Mouse (Mus musculus) limb, embryonic 10.5 days (tissue): Measurements from ENCODE around the gene Zbtb44. TPM values are rescaled to one million over a fixed set of nuclear protein-coding genes. Genes with fewer than 3 reads are reported as not detected.

Experiments used
- DNase-seq: peaks from one replicate; pipeline ENCODE4 v3.0.0-alpha.2; 2017; ENCODE audit warnings: low spot score
- H3K27ac ChIP-seq: fragments of 300-500 bp; sonication (generic); 2 replicates; pipeline ENCODE4 v1.5.1; 2016; ENCODE audit warnings: mild to moderate bottlenecking
- H3K27me3 ChIP-seq: fragments of 300-500 bp; sonication (generic); 2 replicates; pipeline ENCODE4 v1.6.1; 2016; ENCODE audit warnings: low read depth, mild to moderate bottlenecking; ENCODE audit not compliant: poor library complexity, severe bottlenecking
- H3K36me3 ChIP-seq: fragments of 300-500 bp; sonication (generic); 2 replicates; pipeline ENCODE4 v1.6.1; 2016; ENCODE audit warnings: mild to moderate bottlenecking, moderate library complexity
- H3K4me1 ChIP-seq: fragments of 300-500 bp; sonication (generic); 2 replicates; pipeline ENCODE4 v1.6.1; 2016
- H3K4me3 ChIP-seq: fragments of 300-500 bp; sonication (generic); 2 replicates; pipeline ENCODE4 v1.5.1; 2016; ENCODE audit warnings: mild to moderate bottlenecking, moderate library complexity
- H3K9me3 ChIP-seq: fragments of 300-500 bp; sonication (generic); replicated peaks from 2 replicates; pipeline ENCODE4 v1.6.1; 2016; ENCODE audit warnings: mild to moderate bottlenecking
- WGBS: fragments of 180-500 bp; shearing (Covaris S2); methylation state at CpG from one replicate; pipeline ENCODE4 v1.1.7; 2016; 5-methylcytosine and 5-hydroxymethylcytosine counted together
- polyA plus RNA-seq: library from polyadenylated mRNA; unstranded; fragments of >200 nt; fragmentation: Nextera tagmentation; extraction: Ambion mirVana; gene quantifications from 2 replicates; pipeline ENCODE4 v1.2.1, GENCODE M21; 2016

The Zbtb44 gene
- polyA plus RNA-seq = 4.8 and 5.6 TPM in 2 replicates

DNA sequence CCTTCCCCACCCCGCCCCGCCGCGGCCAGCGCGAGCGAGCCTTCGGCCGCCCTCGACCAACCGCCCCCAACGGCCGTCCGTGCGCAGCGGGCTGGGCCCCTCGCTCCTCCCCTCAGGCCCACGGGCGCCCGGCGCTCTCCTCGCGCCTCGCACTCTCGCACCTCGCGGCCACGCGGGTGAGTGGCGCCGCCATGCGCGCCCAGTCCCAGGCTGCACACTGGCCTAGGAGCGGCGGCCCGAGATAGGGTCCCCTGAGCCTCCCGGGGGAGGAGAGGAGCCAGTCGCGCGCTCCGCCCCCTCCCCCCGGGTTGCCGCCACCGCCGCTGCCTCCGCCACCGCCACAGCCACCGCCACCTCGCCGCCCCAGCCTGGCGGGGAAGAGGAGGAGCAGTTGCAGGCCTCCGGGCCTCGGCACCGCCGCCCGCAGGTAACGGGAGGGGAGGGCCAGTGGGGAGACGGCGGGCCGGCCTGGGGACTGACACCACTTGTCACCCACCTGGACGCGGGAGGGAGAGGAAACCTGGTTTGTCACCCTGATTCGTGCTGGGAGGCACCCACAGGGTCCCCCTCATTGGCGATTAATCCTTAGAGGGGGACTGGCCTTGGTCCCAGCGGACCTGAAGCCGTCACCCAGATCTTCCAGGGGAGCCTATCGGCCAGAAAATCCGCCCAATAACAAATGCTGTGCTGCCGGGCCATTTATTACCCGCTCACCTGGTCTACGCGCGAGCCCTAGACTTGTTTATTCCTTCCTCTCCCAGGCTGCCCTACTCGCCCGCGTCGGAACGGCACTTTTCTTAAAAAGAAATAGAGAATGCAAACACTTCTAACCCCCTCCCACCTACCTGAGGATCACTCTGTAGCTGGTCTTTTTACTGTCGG, at the start of gene Zbtb44:
Zbtb44 (plus strand) TSS at position 113 of the 882 bp plus-strand sequence.
- peak; percentile 82 for DNase-seq
- Histone ChIP-seq H3K36me3 (peaks cover 13% of the 10 kb centered on the region), H3K27me3 (peaks cover 6% of the 10 kb centered on the region; the same call in 1 of the 2 replicates), H3K27ac (peak within 1 kb of the TSS; percentile 99), H3K4me1 (peaks cover 28% of the 10 kb centered on the region), H3K4me3 (peak within 1 kb of the TSS; percentile 98), H3K9me3 (no peaks in the 10 kb centered on the region)
- WGBS = under 1% methylated on average over 76 of the region's 79 CpGs

DNA sequence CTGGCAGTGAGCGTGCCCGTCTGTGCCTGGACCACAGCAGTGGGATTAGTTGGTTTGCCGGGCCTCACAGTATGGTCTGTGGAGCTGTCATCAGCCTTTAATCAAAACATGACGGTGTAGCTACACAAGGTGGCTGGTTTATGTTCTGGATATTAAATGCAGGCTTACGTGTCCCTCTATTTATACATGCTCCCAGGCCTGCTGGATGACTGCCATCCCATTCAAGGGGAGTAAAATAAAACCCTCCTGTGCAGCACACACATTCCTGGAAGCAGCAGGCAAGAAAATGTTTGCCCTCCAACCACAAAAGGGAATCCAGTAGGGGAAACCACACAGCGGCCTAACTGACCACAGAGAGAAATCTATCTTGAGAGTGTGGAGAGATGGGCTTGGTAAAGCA, 44.7 kb upstream of the Zbtb44 start:
- no peaks in the 10 kb centered on the region for H3K36me3 ChIP-seq
- H3K27ac ChIP-seq = peak overlapping the region; percentile 38; the same call in 1 of the 2 replicates
- peaks cover 14% of the 10 kb centered on the region for H3K4me1 ChIP-seq
- 52% methylated on average over 6 of the region's 6 CpGs for WGBS
- H3K4me3 ChIP-seq = no peak overlapping the region
- H3K9me3 ChIP-seq = no peaks in the 10 kb centered on the region
- no peak for DNase-seq
- H3K27me3 ChIP-seq = no peaks in the 10 kb centered on the region

DNA sequence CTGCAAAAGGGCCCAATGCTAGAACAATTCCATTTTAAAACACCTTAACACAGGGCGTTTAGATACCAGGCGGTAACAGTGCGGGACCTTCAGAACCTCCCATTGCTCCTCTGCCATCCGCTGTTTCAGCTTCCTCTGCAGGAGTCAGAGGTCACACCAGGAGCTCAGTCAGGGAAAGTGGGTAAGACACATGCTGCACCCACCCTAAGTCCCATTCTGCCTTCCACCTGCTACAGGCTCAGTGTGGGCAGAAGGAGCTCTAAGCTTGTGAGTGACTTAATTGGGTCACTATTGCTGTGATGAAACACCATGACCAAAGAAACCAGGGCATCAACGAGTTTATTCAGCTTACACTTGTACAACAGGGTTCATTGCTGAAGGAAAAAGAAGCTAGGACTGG, 37.3 kb upstream of the Zbtb44 start:
- H3K27ac ChIP-seq = no peak overlapping the region
- H3K4me1 ChIP-seq = no peaks in the 10 kb centered on the region
- no peak for DNase-seq
- WGBS = 87% methylated on average over 5 of the region's 5 CpGs
- no peaks in the 10 kb centered on the region for H3K27me3 ChIP-seq
- H3K9me3 ChIP-seq = no peaks in the 10 kb centered on the region
- no peaks in the 10 kb centered on the region for H3K36me3 ChIP-seq
- no peak overlapping the region for H3K4me3 ChIP-seq

DNA sequence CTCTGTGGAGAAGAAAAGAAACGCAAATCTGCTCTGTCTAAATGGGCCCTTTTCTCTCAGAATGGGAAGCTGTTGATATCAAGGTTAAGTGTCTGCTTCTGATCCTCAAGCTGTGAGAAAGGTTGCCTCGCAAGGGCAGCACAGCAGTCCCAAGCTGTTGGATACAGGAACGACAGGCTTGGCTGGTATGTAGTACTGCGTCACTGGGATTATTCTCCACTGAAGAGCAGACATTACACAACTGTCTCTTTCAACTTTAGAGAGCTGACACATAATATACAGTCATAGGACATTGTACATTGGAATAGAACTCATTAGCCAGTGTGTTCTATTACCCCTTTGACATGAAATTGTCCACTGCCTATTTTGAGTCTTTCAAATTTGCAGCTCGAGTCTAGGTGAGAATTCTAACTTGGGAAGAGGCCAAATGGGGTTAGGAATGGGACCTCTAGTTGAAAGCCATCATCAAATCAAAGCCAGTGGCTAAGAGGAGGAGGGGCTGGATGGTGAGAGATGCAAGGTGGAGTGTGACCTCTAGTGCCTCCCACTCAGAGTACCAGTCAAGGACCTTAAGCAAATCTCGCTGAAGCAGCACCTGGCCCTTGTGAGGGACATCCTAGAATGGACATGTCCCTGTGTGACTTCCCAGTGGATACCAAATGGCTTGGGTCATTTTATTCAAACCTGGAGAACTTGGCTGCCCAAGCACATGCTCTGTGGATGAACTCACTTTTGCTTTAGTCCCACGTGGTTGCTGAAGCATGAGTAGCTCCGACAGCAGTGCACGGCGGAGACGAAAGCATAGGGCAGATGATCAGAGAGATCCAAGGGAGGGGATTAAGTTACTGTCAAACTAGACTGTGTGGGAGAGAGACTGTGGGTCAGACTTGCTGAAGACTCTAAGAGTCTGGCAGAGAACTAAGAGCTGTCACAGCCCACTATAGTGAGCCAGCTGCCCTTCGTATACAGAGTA, 33.6 kb upstream of the Zbtb44 start:
- no peak for DNase-seq
- H3K36me3 ChIP-seq = no peaks in the 10 kb centered on the region
- no peaks in the 10 kb centered on the region for H3K27me3 ChIP-seq
- no peaks in the 10 kb centered on the region for H3K4me1 ChIP-seq
- no peak overlapping the region for H3K27ac ChIP-seq
- H3K9me3 ChIP-seq = no peaks in the 10 kb centered on the region
- no peak overlapping the region for H3K4me3 ChIP-seq
- 82% methylated on average over 12 of the region's 12 CpGs for WGBS

DNA sequence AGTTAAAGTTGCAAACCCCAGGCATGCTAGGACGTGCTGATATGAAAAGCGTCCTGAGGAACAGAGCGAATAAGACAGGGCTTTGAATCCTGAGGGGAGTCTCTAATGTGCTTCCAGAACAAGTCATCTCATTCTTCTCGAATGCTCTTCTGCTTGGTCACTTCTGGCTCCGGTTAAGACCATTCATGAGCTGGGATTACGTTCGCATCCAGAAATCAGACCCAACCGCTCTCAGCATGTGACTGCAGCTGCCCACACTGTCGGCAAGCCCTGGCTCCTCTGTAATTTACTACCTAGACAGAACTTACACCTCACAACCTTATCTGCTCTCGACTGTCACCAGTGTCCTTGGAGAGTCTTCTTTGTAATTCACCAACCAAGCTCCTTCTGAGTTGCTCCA, 29.8 kb upstream of the Zbtb44 start:
- Histone ChIP-seq H3K4me3 (no peak overlapping the region), H3K27ac (no peak overlapping the region), H3K27me3 (no peaks in the 10 kb centered on the region), H3K36me3 (no peaks in the 10 kb centered on the region), H3K4me1 (no peaks in the 10 kb centered on the region), H3K9me3 (no peaks in the 10 kb centered on the region)
- WGBS = 80% methylated on average over 10 of the region's 10 CpGs
- DNase-seq = no peak

DNA sequence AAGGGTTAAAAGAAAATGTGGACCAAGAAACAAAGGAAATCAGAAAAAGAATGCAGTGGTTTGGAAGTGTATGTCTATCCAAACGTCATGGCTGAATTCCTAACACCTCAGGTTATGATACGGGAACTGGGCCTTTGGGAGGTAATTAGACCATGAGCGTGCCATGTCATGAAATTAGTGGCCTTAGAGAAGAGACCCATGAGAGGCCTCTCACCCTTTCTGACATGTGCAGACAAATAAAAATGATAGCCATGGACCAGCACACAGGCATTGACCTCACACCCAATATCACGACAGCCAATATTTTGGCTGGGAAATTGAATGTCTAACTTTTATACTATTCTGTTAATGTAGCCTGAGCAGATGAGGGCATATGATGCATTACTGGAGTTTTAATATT, 27.9 kb upstream of the Zbtb44 start:
- Histone ChIP-seq H3K27me3 (no peaks in the 10 kb centered on the region), H3K9me3 (no peaks in the 10 kb centered on the region), H3K4me1 (no peaks in the 10 kb centered on the region), H3K4me3 (no peak overlapping the region), H3K36me3 (no peaks in the 10 kb centered on the region), H3K27ac (no peak overlapping the region)
- DNase-seq = no peak
- WGBS = 85% methylated on average over 4 of the region's 4 CpGs

DNA sequence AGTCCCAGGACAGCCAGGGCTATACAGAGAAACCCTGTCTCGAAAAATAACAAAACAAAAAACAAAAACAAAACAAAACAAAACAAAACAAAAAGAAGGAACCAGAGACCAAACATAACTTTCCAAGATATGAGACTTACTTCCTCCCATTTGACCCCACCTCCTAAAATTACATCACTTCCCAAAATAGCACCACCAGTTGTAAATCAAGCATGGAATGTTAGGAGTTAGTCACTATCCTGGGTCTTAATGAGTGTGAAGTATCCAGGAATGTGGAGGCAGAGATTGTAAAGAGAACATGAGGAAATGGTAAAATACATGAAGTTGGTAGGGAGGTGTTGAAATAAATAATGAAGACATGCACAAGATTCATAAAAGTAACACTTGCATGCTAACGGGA, 21.1 kb upstream of the Zbtb44 start:
- Histone ChIP-seq H3K4me3 (no peak overlapping the region), H3K36me3 (no peaks in the 10 kb centered on the region), H3K27me3 (no peaks in the 10 kb centered on the region), H3K27ac (no peak overlapping the region), H3K4me1 (peaks cover 6% of the 10 kb centered on the region; the same call in 1 of the 2 replicates), H3K9me3 (no peaks in the 10 kb centered on the region)
- 89% methylated on average over 2 of the region's 2 CpGs for WGBS
- DNase-seq = no peak

DNA sequence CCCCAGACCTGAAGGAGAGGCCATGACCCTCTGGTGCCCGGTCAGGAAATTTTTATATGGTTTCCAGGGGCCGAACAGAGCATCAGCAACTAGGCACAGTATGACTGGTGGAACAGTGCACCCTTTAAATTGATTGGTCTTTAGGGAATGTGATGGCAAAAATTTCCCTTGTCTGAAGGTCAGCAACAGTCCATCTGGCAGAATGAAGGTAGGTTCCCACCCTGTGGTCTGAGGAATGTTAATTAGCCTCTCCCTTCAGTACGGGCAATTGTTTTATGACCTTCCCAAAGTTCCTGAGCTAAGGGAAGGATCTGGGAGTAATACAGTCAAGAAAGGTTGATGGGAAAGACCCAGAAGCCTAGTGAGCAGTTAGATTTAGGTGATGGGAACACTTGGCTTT, 20.4 kb upstream of the Zbtb44 start:
- WGBS = 41% methylated on average over 3 of the region's 3 CpGs
- Histone ChIP-seq H3K4me3 (no peak overlapping the region), H3K27ac (no peak overlapping the region), H3K9me3 (no peaks in the 10 kb centered on the region), H3K36me3 (no peaks in the 10 kb centered on the region), H3K27me3 (no peaks in the 10 kb centered on the region), H3K4me1 (peaks cover 6% of the 10 kb centered on the region; the same call in 1 of the 2 replicates)
- DNase-seq = no peak

DNA sequence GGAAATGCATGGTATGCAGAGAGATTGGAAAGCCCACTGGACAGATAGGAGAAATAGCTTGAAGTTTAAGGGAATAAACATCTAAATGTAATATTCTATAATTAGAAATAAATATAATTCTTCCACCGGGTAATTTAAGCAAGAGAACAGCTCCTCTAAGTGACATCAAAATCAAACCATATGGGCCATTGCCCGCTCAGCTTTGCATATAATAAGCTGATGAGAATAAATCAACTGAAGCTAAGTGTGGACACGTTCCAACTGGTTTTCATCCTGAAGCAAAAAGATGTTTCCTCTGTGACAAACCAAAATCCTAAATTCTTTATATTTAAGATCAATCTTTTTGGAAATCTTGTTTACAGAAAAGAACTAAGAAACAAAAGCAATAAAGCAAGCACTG, 19.7 kb upstream of the Zbtb44 start:
- H3K27ac ChIP-seq = no peak overlapping the region
- H3K4me3 ChIP-seq = no peak overlapping the region
- WGBS = 78% methylated on average over 3 of the region's 3 CpGs
- DNase-seq = no peak
- H3K9me3 ChIP-seq = no peaks in the 10 kb centered on the region
- no peaks in the 10 kb centered on the region for H3K36me3 ChIP-seq
- peaks cover 6% of the 10 kb centered on the region; the same call in 1 of the 2 replicates for H3K4me1 ChIP-seq
- H3K27me3 ChIP-seq = no peaks in the 10 kb centered on the region

DNA sequence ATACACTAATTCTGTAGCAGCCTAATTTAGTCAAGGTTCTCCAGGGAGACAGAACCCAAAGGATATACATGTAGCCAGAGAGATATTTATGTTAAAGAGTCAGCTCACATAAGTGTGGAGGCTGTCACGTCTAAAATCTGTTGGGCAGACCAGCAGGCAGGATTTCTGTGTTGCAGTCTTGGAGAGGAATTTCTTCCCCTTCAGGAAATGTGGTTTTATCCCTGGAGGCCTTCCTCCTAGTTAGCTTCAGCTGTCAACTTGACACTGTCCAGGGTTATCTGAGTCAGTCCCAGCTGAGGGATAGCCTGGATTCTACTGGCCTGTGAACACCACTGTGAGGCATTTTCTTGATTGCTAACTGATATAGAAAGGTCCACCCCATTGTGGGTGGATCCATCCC, 18.9 kb upstream of the Zbtb44 start:
- Histone ChIP-seq H3K9me3 (no peaks in the 10 kb centered on the region), H3K27me3 (no peaks in the 10 kb centered on the region), H3K36me3 (no peaks in the 10 kb centered on the region), H3K4me3 (no peak overlapping the region), H3K27ac (no peak overlapping the region), H3K4me1 (peaks cover 6% of the 10 kb centered on the region; the same call in 1 of the 2 replicates)
- DNase-seq = no peak
- 26% methylated on average over 1 of the region's 1 CpGs for WGBS

DNA sequence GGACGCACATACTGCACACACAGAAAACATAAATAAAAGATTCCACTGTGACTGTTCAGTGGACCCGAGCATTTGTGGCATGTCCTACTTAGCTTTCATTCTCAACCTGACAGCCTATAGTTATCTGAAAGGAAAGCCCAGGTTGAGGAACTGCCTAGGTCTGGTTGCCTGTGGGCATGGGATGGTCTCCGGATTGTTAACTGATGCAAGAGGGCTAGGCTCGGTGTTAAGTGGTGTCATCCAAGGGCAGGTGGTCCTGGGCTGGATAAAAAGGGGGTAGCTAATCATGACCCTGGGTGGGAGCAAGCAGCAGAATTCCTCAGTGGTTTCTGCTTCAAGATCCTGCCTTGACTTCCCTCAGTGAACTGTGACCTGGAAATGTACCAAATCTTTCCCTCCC, 17.8 kb upstream of the Zbtb44 start:
- Histone ChIP-seq H3K36me3 (no peaks in the 10 kb centered on the region), H3K27ac (no peak overlapping the region), H3K27me3 (no peaks in the 10 kb centered on the region), H3K4me3 (no peak overlapping the region), H3K9me3 (no peaks in the 10 kb centered on the region), H3K4me1 (peaks cover 6% of the 10 kb centered on the region; the same call in 1 of the 2 replicates)
- DNase-seq = no peak
- 84% methylated on average over 4 of the region's 4 CpGs for WGBS

DNA sequence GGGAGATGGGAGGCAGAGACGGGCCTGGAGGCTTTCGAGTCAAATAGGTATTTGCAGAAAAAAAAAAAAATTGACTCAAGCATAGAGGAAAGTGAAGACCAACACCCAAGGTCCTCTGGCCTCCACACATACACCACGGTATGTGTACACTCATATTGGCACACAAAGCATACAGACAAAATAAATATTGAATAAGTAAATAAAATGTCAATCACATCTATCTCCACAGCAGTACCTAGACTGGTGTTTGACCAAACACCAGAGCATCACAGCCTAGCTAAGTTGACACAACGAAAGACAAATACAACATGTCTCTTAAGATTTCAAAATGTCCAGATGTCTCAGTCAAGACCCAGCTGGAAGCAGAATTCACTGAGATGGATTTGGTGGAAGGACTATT, 17.0 kb upstream of the Zbtb44 start:
- no peak overlapping the region for H3K4me3 ChIP-seq
- 95% methylated on average over 4 of the region's 4 CpGs for WGBS
- H3K9me3 ChIP-seq = no peaks in the 10 kb centered on the region
- no peak for DNase-seq
- H3K36me3 ChIP-seq = no peaks in the 10 kb centered on the region
- H3K27me3 ChIP-seq = no peaks in the 10 kb centered on the region
- H3K27ac ChIP-seq = no peak overlapping the region
- H3K4me1 ChIP-seq = peaks cover 6% of the 10 kb centered on the region; the same call in 1 of the 2 replicates

DNA sequence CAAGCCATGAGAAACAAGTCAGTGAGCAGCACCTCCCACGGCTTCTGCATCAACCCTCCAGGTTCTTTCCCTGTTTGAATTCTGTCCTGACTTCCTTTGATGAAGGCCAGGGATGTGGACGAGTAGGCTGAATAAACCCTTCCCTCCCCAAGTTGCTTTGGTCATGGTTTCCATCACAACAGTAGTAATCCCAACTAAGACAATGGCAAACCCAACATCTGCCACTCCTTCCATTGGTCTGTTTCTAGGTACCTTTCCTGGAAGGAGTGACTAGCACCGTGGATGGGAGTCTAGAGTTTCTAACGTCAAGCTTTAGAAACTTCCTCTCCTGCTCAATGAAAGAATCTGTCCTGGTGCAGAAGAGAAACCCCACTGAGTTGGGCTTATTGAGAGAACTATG, 12.8 kb upstream of the Zbtb44 start:
- Histone ChIP-seq H3K27ac (no peak overlapping the region), H3K27me3 (no peaks in the 10 kb centered on the region), H3K4me1 (no peaks in the 10 kb centered on the region), H3K4me3 (no peak overlapping the region), H3K36me3 (no peaks in the 10 kb centered on the region), H3K9me3 (no peaks in the 10 kb centered on the region)
- no peak for DNase-seq
- 83% methylated on average over 4 of the region's 4 CpGs for WGBS
